Mouse (Mus musculus): Measurements from ENCODE around the gene Maml2.
A peak's percentile ranks its signal among the peaks of the same experiment; 100 is the strongest.

The Maml2 gene

DNA sequence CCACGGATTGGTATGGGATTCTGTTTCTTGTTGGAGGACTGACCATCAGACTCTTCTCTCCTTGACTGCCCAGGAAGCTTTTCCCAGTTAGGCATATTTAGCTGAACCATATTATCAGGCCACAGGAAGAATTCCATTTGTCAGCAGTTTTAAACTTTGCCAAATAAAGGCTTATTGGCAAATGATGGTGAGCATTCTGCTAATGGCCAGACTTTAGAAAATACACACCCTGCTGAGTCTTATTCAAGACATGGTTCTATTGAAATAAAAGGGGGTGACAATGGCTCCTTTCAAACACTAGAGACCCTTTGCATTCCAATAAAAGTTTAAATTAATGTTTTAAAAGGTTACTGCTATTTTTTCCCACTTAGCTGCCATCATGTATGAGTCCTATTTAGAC, 279.4 kb downstream of the Maml2 start:
- DNase-seq = no peak

DNA sequence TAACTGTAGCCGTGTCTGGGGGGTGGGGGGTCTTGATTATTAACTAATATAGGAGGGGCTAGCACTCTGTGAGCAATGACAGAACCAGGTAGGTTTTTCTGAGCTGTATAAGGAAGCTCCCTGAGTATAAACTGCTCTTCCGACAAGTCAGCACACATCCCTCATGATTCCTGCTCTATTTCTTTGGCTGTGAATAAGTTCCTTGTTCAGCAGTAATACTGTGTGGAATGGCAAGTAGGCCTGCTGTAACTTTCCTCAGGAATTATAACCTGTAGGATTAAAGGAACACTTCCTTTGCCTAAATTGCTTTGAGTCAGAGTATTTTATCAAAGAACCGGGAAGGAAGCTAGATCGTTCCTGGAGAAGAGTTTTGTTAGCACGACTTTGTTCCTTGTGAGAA, 283.4 kb downstream of the Maml2 start:
- no peak for DNase-seq

DNA sequence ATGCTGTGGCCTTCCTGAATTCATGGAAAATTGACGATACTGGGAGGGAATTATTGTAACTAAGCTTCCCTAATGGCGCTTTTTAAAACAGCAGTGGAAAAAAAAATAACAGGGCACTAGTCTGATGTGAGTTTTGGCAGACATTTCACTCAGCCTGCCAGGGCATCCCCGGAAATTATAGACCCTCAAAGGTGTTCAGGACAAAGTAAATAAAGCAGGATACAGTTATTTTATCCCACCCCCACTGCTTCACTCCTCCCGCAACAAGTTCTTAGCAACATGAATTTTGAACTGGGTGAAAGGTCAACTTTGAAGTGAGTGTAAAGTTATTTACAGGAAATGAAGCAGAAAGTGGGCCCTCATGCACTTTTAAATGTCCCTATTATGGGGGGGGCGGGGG, 286.2 kb downstream of the Maml2 start:
- DNase-seq = no peak

DNA sequence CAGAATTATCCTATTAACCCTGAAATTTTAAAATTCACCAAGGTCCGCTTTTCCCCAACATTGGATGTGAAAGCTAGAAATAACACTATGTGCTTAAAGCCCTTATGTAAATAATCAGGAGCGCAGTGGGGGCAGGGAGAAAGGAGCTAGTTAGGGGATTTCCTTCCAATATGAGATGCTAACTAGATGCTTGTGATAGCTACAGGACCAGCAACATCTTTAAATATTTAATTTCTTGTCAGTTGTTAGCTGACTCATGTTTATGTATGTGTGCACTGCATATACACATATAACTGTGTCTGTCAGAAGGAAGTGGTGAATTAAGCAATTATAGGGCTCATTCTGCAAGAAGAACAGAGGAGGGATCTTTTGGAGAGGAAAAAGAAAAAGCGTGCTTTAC, 286.7 kb downstream of the Maml2 start:
- DNase-seq = no peak

GRCm38 (mm10) chr9:13587085-13587933, 289.6 kb downstream of the Maml2 start:
- DNase-seq = no peak

GRCm38 (mm10) chr9:13588786-13589185, 291.0 kb downstream of the Maml2 start:
- no peak for DNase-seq

DNA sequence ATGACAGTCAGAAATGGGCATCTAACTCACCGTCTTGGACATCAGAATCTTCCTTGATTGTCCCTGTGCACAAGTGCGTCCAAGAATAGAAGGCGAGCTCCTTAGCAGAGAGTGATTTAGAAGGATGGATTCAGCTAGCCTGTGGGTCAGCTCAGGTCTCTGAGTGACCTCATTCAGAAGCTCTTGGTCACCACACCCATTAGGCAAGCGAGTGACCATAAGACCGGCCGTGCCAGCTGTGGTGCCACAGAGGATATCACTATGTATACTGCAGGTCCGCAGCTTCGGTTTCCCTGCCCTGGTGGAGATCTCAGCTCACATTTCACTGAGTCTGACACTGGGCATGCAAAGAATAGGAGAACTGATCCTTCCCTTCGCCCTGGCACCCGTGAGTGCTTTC, 294.9 kb downstream of the Maml2 start:
- DNase-seq = no peak

- DNase-seq = no peak
These were observed 300.0 kb downstream of the Maml2 start for GRCm38 (mm10) chr9:13597736-13598135.

GRCm38 (mm10) chr9:13598596-13599333, 301.0 kb downstream of the Maml2 start:
- no peak for DNase-seq

- DNase-seq = no peak
These were observed 301.5 kb downstream of the Maml2 start for GRCm38 (mm10) chr9:13599334-13599614.

- no peak for DNase-seq
These were observed 302.0 kb downstream of the Maml2 start for GRCm38 (mm10) chr9:13599800-13600199.

DNA sequence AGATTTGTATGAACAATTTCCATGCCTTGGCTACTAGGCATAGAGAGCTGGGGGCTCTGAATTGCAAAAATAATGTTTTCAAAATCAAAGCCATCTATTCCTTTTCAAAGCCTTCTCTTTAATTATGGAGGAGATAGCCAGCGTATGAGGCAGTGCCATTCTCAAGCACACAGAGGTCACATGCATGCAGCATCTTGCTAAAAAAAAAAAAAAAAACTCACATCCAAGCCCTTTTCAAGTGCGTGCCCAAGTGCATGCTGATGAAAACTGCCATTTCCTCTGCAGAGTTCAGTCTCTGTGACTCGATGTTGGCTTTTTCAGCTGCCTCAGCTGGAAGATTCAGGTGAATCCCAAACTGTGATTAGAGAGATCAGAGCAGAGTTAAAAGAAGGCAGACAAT, 304.0 kb downstream of the Maml2 start:
- no peak for DNase-seq

DNA sequence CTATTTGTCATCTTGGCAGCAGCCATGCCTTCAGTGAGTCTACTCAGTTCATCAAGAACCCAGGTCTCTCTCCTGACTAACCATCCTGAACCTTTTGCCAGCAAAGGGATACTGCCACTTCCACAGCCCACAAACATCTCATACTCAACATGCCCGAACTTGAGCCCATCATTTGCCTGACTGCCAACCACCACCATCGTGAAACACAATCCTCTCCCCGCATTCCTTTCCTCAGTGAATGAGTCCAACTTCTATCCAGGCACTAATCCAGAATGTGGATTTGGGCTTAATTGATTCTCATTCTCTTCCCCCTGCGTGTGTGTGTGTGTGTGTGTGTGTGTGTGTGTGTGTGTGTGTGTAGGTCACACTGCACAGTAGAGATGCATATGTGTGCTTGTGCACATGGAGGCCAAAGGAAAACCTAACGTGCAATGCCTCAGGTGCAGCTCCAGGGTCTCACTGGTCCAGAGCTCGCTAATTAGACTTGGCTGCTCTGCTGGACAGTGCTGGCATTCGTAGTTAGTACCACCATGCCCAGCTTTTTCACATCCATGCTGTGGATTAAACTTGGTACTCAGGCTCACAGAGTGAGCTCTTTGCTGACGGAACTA, 305.9 kb downstream of the Maml2 start:
- DNase-seq = no peak

DNA sequence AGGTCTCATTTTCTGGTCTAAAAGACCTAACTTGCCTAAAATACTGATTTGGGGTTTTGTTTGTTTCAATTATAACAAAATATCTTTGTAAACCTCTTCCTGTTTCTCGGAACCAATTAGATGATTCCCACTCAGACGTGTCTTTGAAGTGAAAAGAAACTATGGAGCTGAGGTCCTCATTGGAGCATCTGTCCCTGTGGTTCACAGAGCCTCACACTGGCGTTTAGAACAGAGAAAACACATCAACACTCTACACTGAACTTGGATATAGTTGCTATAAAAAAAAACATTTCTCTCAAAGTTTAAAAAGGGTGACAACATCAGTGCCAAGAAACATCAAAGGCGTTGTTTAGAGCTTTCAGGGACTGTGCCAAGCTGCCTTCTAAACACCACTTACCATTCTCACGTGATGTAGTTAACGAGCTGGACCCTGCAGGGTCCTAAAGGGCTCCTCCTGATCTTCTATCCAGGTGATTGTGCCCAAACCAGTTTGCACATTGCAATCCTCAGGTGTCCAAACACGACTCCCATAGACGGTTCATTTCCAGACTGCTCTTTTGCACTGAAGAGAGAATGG, 309.9 kb downstream of the Maml2 start:
- no peak for DNase-seq

GRCm38 (mm10) chr9:13608532-13609071, 310.8 kb downstream of the Maml2 start:
- DNase-seq = no peak

DNA sequence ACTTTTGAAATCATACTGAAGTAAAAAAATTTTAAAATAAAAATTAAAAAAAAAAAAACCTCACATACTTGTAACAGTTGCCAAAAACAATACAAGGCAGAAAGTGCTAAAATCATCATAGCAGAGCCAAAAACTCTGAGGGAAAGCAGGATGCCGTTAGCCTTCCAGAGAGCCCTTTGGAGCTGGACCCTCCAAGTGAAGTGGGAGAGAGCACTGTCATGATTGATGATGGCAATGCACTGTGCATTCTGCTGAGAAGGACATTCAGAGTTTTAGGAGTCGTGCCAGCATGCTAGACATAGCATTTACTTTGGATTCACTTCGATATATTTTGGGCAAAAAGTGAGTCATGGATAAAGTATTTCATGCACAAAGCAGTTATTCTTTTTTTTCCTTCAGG, 313.8 kb downstream of the Maml2 start:
- DNase-seq = peak in 1 of 2 experiments; percentile 21

DNA sequence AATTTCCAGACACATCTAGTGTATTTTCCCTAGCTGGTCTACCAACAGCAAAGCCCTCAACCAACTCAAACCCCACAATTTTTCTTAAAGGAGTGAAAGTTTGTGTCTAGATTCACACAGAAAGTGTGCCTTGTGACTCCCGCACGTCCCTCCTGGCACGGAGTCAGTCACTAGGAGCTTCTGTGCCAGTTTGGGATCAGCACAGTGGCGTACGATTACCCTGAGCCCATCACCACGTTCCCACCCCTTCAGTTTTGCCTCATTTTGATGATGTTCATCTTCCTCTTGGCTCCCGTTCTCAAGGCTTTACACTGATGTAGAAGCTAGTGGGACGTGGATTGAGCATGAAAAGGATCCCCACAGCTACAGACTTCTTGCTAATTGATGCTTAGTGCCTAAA, 314.6 kb downstream of the Maml2 start:
- DNase-seq = no peak

- DNase-seq = no peak
These were observed 315.8 kb downstream of the Maml2 start for GRCm38 (mm10) chr9:13613325-13614268.

DNA sequence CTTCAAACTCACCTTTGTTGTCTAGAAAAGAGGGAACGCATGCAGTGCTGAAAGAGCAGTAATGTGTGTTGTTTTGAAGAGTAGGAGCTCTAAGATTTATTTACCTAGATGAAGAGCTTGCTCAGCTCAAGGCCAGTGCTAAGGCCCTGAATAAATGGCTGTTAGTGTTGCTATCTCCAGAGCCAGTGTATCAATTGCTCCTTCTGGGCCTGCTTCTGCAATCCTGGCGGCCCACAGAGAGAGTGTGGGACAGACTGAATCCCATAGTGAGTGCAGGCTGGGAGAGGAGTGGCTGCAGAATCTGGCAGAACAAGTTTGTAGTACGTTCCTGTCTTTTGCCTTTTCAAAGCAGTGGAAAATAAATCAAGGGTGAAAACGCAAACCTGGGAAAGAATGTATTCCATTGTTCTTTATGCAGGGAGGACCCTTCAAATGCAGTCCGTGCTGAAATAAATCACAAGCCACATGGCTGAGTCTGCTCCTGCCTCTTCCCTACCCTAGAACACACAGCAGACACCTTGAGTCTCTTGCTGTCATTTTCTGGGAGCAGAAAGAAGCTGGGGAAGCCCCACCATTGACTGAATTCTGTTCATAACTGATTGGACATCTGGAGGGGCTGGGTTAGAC, 318.7 kb downstream of the Maml2 start:
- no peak for DNase-seq

DNA sequence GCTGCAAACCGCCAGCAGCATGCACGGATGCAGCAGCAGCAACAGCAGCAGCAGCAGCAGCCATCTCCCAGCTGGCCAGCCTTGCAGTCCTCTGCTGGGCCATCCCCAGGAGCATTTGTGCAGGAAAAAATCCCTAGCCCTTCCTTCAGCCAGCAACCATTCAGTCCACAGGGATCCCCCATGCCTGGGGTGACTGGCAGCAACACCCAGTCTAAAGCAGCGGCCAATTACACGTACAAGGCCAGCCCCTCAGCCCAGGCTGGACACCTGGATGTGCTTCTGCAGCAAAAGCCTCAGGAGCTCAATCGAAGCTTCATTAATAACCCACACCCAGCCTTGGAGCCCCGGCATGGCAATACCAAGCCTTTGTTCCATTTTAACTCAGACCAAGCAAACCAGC, 323.0 kb downstream of the Maml2 start:
- DNase-seq = no peak

GRCm38 (mm10) chr9:13621941-13622340, 324.2 kb downstream of the Maml2 start:
- DNase-seq = no peak

- no peak for DNase-seq
These were observed 324.7 kb downstream of the Maml2 start for GRCm38 (mm10) chr9:13622426-13622825.
